Mouse (Mus musculus) E14TG2a.4 (cell line): ENCODE measurements around the gene Bcl7b.

Experiments used
- CTCF ChIP-seq: conservative IDR thresholded peaks from 2 replicates; pipeline ENCODE4 v1.5.1; 2014; ENCODE audit warnings: low read length
- NANOG ChIP-seq: IDR thresholded peaks from 2 replicates; pipeline ENCODE4 v1.6.1; 2014; ENCODE audit warnings: borderline replicate concordance, low read length, mixed read lengths
- POU5F1 ChIP-seq: IDR thresholded peaks from 2 replicates; pipeline ENCODE4 v1.6.1; 2014; ENCODE audit warnings: low read length, borderline replicate concordance

GRCm38 (mm10) chr5:135230186-135230585 lies 62.1 kb downstream of the Bcl7b start:
- no peak for TF ChIP-seq POU5F1
- no peak for TF ChIP-seq NANOG
- no peak for TF ChIP-seq CTCF
